Mouse (Mus musculus) urinary bladder, postnatal 14 days (tissue): ENCODE data around the gene Rnf8.

Experiments
- DNase-seq: peaks from one replicate; pipeline ENCODE4 v3.0.0; 2021; ENCODE audit warnings: low spot score

Rnf8 gene

GRCm38 (mm10) chr17:29680921-29681320, 66.3 kb downstream of the Rnf8 start:
- no peak for DNase-seq

- DNase-seq = no peak
Measured at GRCm38 (mm10) chr17:29681669-29682068, 67.1 kb downstream of the Rnf8 start.

GRCm38 (mm10) chr17:29682261-29682660, 67.7 kb downstream of the Rnf8 start:
- no peak for DNase-seq

GRCm38 (mm10) chr17:29683127-29683526, 68.5 kb downstream of the Rnf8 start:
- DNase-seq = no peak

GRCm38 (mm10) chr17:29684275-29684674, 69.7 kb downstream of the Rnf8 start:
- no peak for DNase-seq

GRCm38 (mm10) chr17:29686771-29687170, 72.2 kb downstream of the Rnf8 start:
- no peak for DNase-seq

- DNase-seq = no peak
Measured at GRCm38 (mm10) chr17:29687373-29687772, 72.8 kb downstream of the Rnf8 start.

- no peak for DNase-seq
Measured at GRCm38 (mm10) chr17:29688610-29689009, 74.0 kb downstream of the Rnf8 start.

- no peak for DNase-seq
Measured at GRCm38 (mm10) chr17:29690257-29690656, 75.7 kb downstream of the Rnf8 start.

- no peak for DNase-seq
Measured at GRCm38 (mm10) chr17:29692827-29693226, 78.2 kb downstream of the Rnf8 start.

- DNase-seq = no peak
Measured at GRCm38 (mm10) chr17:29693571-29693970, 79.0 kb downstream of the Rnf8 start.

GRCm38 (mm10) chr17:29694516-29694915, 79.9 kb downstream of the Rnf8 start:
- no peak for DNase-seq
